Mouse (Mus musculus): ENCODE measurements around the gene Oscar.

Oscar gene

GRCm38 (mm10) chr7:3616057-3616388 is at the start of gene Oscar:
Gene Oscar (minus strand): TSS chr7:3616157.
- DNase-seq = no peak

DNA sequence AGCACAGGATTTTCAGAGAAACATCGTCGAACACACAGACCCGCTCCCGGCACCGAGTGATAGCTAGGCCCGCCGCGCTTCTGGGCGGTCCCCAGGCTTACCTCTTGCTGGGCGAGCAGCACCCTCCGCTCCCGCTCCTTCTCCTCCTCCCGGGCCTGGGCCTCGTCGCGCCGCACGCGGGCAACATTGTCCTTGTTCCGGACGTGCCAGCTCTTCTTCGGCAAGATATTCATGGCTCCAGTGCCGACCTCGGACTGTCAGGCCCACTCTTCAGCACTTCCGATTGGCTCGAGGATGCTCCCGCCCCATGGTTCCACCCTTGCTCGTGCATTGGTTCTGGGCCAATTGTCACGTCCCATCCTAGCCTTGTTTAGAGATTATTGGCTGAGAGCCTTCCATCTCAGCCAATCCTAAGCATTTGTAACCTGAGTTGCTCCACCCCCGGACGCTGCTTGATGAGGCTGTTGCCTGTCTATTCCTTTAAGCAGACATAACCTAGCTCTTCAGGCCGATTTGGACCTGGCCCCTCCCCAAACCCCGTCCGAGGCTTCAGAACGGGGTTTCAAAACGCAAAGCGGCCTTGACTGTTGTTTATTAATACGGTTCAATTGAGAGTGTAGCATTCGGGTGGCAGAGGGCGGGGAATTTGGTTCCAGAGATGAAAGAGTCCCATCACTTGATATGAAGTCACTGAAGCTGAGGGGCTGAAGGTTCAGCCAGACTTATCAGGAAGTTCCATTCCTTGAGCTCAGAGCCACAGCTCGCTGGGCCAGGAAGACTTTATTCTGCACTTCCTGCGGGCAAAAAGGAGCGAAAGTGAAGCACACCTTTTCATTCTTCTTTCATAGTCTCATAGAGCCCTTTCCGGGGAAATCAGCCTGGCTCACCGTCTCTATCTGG is 49.5 kb upstream of the Oscar start, which contains the start of gene Leng1:
Gene Leng1 (minus strand): TSS at position 626 of the 900 bp plus-strand sequence.
- DNase-seq = peak; percentile 90 to 94

DNA sequence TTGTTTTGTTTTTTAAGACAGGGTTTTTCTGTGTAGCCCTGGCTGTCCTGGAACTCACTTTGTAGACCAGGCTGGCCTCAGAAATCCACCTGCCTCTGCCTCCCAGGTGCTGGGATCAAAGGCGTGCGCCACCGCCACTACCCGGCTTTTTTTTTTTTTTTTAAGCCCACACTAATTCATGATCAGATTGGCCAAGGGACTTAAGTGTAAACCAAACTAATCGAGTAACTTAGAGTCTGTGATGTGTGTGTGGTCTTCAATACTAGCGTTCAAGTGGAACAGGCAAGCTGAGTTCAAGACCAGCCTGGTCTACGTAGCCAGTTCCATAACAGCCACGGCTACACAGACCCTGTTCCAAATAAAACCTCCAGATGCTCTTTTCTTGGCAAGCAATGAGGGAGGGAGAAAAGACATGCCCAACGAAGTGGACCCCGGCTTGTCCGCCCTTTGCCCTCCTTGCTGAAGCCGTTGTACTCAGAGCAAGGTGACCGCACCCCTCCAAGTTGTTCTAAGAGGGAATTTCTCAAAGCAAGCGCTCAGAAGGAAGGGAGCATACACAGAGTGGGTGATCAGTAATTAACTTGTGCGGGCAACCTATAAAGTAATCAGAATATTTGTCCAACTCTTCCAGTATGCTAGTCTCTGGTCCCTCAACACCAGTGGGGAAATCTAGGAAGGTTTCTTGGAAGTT is 48.7 kb upstream of the Oscar start:
- no peak for DNase-seq

DNA sequence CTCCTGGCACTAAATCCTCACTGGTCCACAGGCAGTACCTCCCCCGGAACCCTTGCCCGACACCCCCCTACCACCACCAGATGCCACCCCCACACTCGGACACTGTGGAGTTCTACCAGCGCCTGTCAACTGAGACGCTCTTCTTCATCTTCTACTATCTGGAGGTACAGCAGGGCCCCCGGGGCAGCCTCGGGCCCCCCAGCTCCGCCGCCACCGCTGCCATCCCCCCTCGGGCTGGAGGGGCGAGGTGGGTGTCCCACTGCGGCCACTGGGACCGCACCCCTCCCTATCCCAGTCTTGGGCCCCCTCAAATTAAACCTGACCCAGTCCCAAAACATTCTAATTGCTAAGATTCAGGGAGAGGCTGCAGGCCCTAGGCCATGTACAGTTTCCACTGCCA is 42.6 kb upstream of the Oscar start:
- DNase-seq = no peak

GRCm38 (mm10) chr7:3656966-3657365 is 41.0 kb upstream of the Oscar start:
- no peak for DNase-seq

DNA sequence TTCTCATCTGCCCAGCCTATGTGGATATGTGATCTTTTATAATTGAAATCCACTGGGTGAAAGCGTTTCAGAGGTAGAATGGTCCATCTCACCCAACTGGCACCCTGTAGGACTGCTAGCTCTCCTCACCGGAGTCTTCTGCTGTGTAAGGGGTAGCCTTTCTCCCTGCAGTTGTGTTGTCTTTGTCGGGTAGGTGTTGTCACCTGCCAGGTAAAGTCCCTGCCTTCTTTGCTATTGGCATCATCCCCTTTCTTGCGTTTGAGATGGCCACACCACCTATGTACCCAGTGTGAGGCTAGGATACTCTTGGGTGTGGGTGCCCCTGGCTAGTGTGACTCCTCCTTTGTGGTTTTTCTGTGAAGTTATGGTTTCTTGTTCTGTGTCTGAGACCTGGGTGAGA is 30.7 kb upstream of the Oscar start:
- DNase-seq = no peak

DNA sequence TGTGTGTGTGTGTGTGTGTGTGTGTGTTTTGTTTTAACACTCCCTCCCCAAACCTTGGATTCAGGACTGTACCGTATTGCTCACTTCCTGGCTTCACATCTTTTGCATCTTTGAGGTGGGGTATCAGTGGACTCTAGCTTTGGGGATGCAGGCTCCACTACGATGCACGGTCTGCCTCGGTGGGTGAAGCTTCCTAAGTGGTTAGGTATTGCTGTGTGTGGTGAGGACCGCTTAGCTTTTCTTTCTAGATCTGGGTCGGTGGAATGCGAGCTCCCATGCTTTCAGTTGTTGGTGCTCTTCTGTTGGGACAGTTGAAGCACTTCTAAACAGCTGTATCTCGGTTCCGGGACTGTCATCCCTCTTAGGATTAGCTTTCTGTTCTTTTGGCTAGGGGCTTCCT is 30.2 kb upstream of the Oscar start:
- DNase-seq = no peak

DNA sequence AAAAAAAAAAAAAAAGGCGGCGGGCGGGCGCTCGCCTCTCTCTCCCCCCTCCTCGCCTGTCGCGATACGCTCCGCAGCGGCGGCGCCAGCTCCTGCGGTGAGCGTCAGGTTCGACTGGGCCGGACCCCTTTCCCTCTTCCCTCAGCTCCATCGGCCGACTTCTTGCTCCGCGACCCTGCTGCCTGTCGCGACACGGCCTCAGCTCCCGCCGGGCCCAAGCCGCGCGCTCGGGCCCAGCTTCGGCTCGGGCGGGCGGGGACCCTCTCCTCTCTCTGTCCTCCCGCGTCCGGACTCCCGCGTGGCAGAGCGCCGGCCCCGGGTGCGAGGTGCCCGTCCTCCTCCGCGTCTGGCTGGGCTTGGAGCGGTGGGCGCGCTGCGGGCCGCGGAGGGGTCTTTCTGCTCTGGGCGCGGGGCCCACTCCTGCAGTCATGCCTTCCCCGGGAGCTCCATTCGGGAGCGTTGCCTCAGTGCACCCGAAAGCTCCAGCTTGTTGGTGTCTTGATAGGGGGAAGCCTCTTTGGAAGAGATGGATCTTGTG is 29.6 kb upstream of the Oscar start:
- DNase-seq = peak in 1 of 2 experiments; percentile 45

GRCm38 (mm10) chr7:3644672-3645487 is 28.9 kb upstream of the Oscar start, which contains the start of gene Cnot3:
Gene Cnot3 (plus strand): TSS chr7:3645268.
- peak; percentile 99 to 100 for DNase-seq

- peak in 1 of 2 experiments; percentile 86 for DNase-seq
Measured at GRCm38 (mm10) chr7:3644348-3644671, 28.4 kb upstream of the Oscar start.

DNA sequence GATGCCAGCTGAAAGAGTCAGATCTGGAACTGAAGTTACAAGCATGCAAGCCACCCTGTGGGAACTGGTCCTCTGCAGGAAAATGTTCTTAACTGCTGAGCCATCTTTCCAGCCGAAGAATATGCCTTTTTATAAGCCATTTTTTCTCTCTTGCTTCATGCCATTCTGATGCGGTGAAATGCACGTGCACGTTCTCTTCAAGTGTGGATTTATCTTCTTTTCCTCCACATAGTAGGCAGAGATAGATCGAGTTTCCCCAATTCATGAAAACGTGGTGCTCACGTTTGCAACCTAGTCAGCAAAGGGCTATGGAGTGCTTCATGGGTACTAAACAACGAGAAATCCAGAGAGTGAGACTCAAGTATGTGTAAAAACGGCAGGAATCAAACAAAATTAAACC is 27.9 kb upstream of the Oscar start:
- no peak for DNase-seq

DNA sequence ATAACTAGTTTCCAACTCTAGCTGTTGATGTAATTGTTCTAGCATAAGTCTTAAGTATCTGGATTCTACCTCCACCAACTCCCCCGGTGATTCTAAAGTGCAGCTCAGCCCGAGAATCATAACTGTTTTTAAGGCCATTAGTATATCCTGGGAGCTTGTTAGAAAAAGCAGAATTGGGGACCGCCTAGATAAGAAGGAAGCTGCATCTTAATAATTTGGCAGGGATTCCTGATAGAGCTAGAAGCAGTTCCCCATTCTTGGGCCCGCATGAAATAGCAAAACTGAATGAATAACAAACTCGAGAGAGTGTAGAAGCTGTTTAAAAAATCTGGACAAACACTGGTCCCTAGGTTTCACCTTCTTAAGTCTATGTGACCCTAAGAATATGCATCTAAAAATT is 27.5 kb upstream of the Oscar start:
- DNase-seq = no peak

GRCm38 (mm10) chr7:3630478-3630815 is 14.5 kb upstream of the Oscar start:
- DNase-seq = no peak

DNA sequence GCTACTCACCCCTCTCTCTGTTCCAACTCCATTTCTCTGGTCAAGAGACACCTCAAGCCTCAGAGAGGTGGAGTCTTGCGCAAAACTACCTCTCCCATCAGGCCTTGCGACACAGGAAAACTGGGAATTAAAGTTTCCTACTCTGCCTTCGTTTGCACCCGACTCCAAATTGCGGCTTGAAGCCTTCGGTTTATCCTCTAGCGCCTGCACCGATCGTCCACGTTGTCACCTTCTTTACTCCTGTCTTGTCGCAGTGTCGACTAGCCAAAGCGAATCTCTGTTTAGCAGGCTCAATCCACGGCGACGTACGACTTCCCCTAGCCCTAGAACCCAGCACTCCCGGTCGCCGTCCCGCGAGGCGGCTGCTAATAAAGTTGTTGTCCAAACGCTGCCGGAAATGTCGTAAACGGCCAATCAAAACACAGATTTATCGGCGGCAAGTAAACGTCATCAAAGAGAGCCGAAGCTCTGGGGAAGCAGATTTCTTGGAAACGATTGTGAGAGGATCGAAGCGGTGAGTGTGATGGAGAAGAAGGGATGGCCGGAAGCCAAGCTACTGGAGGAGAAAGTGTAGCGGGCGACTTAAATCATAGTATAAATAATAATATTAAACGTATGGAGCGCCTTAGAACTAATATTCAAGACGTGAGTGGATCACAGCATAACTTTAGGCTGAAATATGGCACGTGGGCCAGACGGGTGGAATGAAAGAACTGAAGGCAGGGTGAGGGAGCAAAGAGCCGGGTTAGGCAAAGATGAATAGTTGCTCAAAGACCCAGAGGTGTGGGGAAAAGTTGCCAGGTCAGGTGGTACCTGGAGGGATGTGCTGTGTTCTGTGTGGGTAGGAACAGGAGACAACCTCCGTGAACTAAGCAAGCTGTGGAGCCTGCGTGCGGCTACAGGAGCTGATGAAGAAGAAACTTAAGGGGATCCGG is 13.9 kb upstream of the Oscar start, which contains the start of the genes Tfpt and Prpf31:
Gene Tfpt (minus strand): TSS at position 387 of the 935 bp plus-strand sequence.
Gene Prpf31 (plus strand): TSS at position 443 of the 935 bp plus-strand sequence.
- peak; percentile 81 to 89 for DNase-seq

DNA sequence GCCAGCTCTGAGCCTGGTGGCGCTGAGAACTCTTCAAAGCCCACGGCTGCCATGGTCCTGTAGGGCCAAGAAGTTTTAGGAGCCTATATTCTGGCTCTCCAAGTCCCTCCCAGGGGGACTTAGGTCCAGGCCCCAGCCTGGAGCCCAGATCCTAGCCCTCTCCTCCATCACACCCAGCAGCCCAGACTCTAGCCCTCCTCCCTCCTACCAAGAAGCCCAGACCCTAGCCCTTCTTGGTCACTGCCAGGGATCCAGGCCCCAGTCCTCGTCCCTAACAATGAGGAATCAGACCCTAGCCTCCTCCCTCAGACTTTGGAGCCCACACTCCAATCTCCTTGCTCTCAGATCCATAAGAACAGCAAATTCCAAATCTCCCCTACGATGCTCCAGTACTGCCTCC is 13.1 kb upstream of the Oscar start:
- DNase-seq = no peak

DNA sequence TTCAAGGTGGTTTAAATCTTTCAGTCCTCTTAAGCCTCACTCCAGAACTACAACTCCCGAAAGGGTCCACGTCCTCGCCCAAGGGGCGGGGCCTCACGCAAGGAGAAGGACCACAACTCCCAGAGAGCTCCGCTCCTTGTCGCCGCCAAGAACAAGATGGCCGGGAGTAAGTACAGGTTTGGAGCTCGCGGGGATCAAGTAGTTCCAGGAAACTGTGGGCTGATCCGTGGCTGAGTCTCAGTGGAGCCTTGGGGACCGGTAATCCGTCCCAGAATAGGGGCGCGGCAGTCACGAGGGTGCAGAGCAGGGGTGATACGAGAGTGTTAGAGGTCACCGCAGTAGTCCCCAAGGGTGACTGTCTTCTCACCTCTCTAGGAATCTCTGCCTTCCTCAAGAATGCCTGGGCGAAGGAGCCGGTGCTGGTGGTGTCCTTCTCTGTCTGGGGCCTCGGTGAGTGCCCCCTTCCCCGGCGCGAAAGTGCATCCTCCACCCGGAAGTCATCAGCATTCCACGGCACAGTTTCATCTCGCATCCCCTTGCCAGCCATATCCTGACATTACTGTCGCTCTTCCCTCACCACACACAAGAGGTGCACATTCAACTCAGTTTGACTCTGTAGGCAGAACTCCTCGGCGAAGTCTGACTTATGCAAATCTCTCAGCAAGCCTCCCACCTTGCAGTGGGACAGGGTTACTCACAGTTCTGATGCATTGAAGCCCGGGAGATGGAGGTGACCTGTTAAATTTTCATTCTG is 1.5 kb upstream of the Oscar start, which contains the start of gene Ndufa3:
Gene Ndufa3 (plus strand): TSS at position 132 of the 754 bp plus-strand sequence.
- DNase-seq = peak; percentile 83 to 88

GRCm38 (mm10) chr7:3616389-3617241 is 658 bp upstream of the Oscar start:
- peak in 1 of 2 experiments; percentile 26 for DNase-seq

DNA sequence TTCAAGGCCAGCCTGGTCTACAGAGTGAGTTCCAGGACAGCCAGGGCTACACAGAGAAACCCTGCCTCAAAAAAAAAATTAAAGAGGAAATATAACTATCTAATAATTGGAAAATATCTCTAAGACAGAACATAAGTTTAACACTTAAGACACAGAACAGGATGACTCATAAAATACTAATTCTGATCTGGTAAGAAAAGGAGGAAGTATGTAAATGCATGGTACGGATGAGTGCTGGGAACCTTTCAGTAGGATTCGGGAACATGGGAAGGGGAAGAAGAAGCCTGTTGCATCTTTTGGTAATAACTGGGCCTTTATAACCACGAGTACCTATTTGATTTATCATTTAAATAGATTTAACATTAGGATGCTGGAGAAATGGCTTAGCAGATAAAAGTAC is 1.9 kb downstream of the Oscar start:
- no peak for DNase-seq

DNA sequence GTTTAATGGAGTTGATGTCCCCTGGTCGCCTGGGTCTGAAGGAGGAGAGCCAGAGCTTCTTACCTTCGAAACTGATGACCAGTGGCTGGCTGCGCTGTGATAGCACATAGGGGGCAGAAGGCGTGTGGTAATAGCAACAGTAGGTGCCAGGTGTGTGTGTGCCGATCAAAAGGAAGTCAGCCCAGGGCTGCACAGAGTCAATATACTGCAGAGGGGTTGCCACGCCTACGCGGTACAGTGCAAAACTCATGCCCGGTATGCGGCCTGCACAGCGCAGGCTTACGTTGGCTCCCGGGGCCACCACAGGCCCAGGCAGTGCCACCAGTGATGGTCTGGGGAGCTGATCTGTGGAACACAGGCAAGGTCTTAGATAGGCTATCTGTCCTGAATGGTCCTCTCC is 5.0 kb downstream of the Oscar start:
- no peak for DNase-seq

GRCm38 (mm10) chr7:3610437-3610836 is 5.5 kb downstream of the Oscar start:
- DNase-seq = no peak
